Mouse (Mus musculus) CH12.LX (cell line): ENCODE results near the gene Zfp62. TPM values are rescaled to one million over a fixed set of nuclear protein-coding genes. Genes with fewer than 3 reads are reported as not detected.

Experiments used
- DNase-seq: peaks from one replicate; pipeline ENCODE4 v3.0.0-alpha.2; 2013; ENCODE audit errors: extremely low read depth
- H3K27ac ChIP-seq: 2 replicates; pipeline ENCODE4 v1.5.1; 2012; ENCODE audit warnings: low read depth, mild to moderate bottlenecking, control low read depth, moderate library complexity; ENCODE audit not compliant: insufficient read depth
- H3K27me3 ChIP-seq: replicated peaks from 2 replicates; pipeline ENCODE3; 2012; ENCODE audit warnings: inconsistent platforms
- H3K36me3 ChIP-seq, 2 experiments: replicated peaks in 1 of 2; 2 replicates each; pipeline versions ENCODE3 to v1.6.1; 2012; ENCODE audit warnings: inconsistent platforms in 1 of 2, low read length in 1 of 2, mild to moderate bottlenecking in 1 of 2, mixed read lengths in 1 of 2, moderate library complexity in 1 of 2; ENCODE audit not compliant: control insufficient read depth in 1 of 2, insufficient read depth in 1 of 2
- H3K4me1 ChIP-seq, 2 experiments: 2 replicates each; pipeline ENCODE4 v1.6.1; 2012; ENCODE audit warnings: inconsistent platforms in 1 of 2, moderate library complexity in 1 of 2; ENCODE audit not compliant: insufficient read depth in 2 of 2, control insufficient read depth in 1 of 2
- H3K4me2 ChIP-seq: 2 replicates; pipeline ENCODE4 v1.6.1; 2012; ENCODE audit warnings: low read depth, mild to moderate bottlenecking, control low read depth; ENCODE audit not compliant: poor library complexity, insufficient read depth, severe bottlenecking
- H3K4me3 ChIP-seq, 3 experiments: fragments of 150-350 bp in 1 of 3; sonication (generic) in 1 of 3; replicated peaks in 1 of 3; 2 replicates each; pipeline versions ENCODE3 to v1.5.1; 2011 to 2012; ENCODE audit warnings: low read depth in 2 of 3, low read length in 2 of 3, mild to moderate bottlenecking in 2 of 3, moderate library complexity in 2 of 3, control low read depth in 1 of 3, improper control_type of control experiment in 1 of 3, inconsistent platforms in 1 of 3, mixed read lengths in 1 of 3; ENCODE audit not compliant: poor library complexity in 1 of 3
- H3K79me2 ChIP-seq: replicated peaks from 2 replicates; pipeline ENCODE4 v1.6.1; 2012; ENCODE audit warnings: mild to moderate bottlenecking, moderate library complexity; ENCODE audit not compliant: control insufficient read depth, poor library complexity, insufficient read depth, severe bottlenecking; ENCODE audit errors: extremely low read depth
- H3K9ac ChIP-seq: 2 replicates; pipeline ENCODE4 v1.6.1; 2012; ENCODE audit warnings: low read depth, mild to moderate bottlenecking, control low read depth, moderate library complexity; ENCODE audit not compliant: insufficient read depth
- H3K9me3 ChIP-seq: replicated peaks from 2 replicates; pipeline ENCODE3; 2012; ENCODE audit warnings: low read length, inconsistent platforms, mixed read lengths
- CTCF ChIP-seq, 2 experiments: IDR thresholded peaks in 1 of 2; conservative IDR thresholded peaks in 1 of 2; 2 replicates each; pipeline ENCODE4 v1.5.1; 2011 to 2012; ENCODE audit warnings: low read depth in 2 of 2, low read length in 2 of 2, improper control_type of control experiment in 1 of 2, inconsistent platforms in 1 of 2, mild to moderate bottlenecking in 1 of 2, moderate library complexity in 1 of 2
- ETS1 ChIP-seq: conservative IDR thresholded peaks from 2 replicates; pipeline ENCODE4 v1.6.1; 2012; ENCODE audit warnings: low read depth, mild to moderate bottlenecking, inconsistent platforms, low read length, improper control_type of control experiment, moderate library complexity
- HCFC1 ChIP-seq: IDR thresholded peaks from 2 replicates; pipeline ENCODE4 v1.6.1; 2012; ENCODE audit warnings: low read depth, mild to moderate bottlenecking, inconsistent platforms, low read length, improper control_type of control experiment
- IRF4 ChIP-seq: IDR thresholded peaks from 2 replicates; pipeline ENCODE4 v1.6.1; 2014; ENCODE audit warnings: low read depth, mild to moderate bottlenecking, inconsistent platforms, low read length, improper control_type of control experiment
- JUN ChIP-seq: IDR thresholded peaks from 2 replicates; pipeline ENCODE4 v1.6.1; 2011; ENCODE audit warnings: low read depth, mild to moderate bottlenecking, low read length, improper control_type of control experiment, moderate library complexity; ENCODE audit not compliant: insufficient read depth
- KAT2A ChIP-seq: IDR thresholded peaks from 2 replicates; pipeline ENCODE4 v1.6.1; 2012; ENCODE audit warnings: low read length, improper control_type of control experiment, inconsistent platforms; ENCODE audit not compliant: insufficient replicate concordance
- MAX ChIP-seq: IDR thresholded peaks from 2 replicates; pipeline ENCODE4 v1.6.1; 2011; ENCODE audit warnings: low read length, improper control_type of control experiment
- PAX5 ChIP-seq: IDR thresholded peaks from 2 replicates; pipeline ENCODE4 v1.6.1; 2012; ENCODE audit warnings: low read length, inconsistent platforms, mixed read lengths
- RAD21 ChIP-seq: IDR thresholded peaks from 2 replicates; pipeline ENCODE4 v1.6.1; 2011; ENCODE audit warnings: low read depth, mild to moderate bottlenecking, low read length, improper control_type of control experiment, moderate library complexity
- RCOR1 ChIP-seq: conservative IDR thresholded peaks from 2 replicates; pipeline ENCODE4 v1.6.1; 2012; ENCODE audit warnings: low read depth, mild to moderate bottlenecking, inconsistent platforms, low read length, improper control_type of control experiment
- SIN3A ChIP-seq: IDR thresholded peaks from 2 replicates; pipeline ENCODE4 v1.6.1; 2012; ENCODE audit warnings: low read length, improper control_type of control experiment, inconsistent platforms
- SMC3 ChIP-seq: IDR thresholded peaks from 2 replicates; pipeline ENCODE4 v1.6.1; 2011; ENCODE audit warnings: low read depth, low read length, improper control_type of control experiment
- UBTF ChIP-seq: IDR thresholded peaks from 2 replicates; pipeline ENCODE4 v1.6.1; 2012; ENCODE audit warnings: low read depth, mild to moderate bottlenecking, inconsistent platforms, low read length, improper control_type of control experiment, moderate library complexity
- USF2 ChIP-seq: conservative IDR thresholded peaks from 2 replicates; pipeline ENCODE4 v1.6.1; 2011; ENCODE audit warnings: low read depth, low read length, improper control_type of control experiment
- ZC3H11A ChIP-seq: IDR thresholded peaks from 2 replicates; pipeline ENCODE4 v1.6.1; 2012; ENCODE audit warnings: low read depth, mild to moderate bottlenecking, inconsistent platforms, low read length, improper control_type of control experiment
- ZKSCAN1 ChIP-seq: IDR thresholded peaks from 2 replicates; pipeline ENCODE4 v1.6.1; 2012; ENCODE audit warnings: low read depth, inconsistent platforms, low read length, improper control_type of control experiment, borderline replicate concordance
- dilution Hi-C: fragments of 300-500 bp; cut with MboI; formaldehyde crosslinking; loops from 2 replicates; pipeline ENCODE4 v1.14.3; 2020; ENCODE audit warnings: low sequenced_read_pairs; ENCODE audit not compliant: extremely low pct_unique_long_range_greater_than_20kb, extremely low pct_ligation_motif_present
- in situ Hi-C: fragments of 300-500 bp; cut with MboI; formaldehyde crosslinking; loops from 3 replicates; pipeline ENCODE4 v1.14.3; 2019; ENCODE audit warnings: low sequenced_read_pairs, low pct_ligation_motif_present, low pct_unique_long_range_greater_than_20kb, mixed read lengths
- polyA plus RNA-seq: library from polyadenylated mRNA; unstranded; fragments of >175 nt; gene quantifications from 2 replicates; pipeline ENCODE4 v1.2.1, GENCODE M21; 2012; ENCODE audit warnings: low read depth; ENCODE audit not compliant: insufficient read length
- total RNA-seq, 2 experiments: library from RNA; depleted of rRNA; stranded (reverse); fragments of 300-350 nt in 1 of 2; fragments of >200 nt in 1 of 2; gene quantifications; 2 replicates each; pipeline ENCODE4 v1.2.3; 2012 to 2014

The Zfp62 gene
- total and polyA plus RNA-seq, 3 experiments: 22.6 to 38.7 (median 25.3) TPM

- Histone ChIP-seq H3K4me1 (peaks cover 0 to 6% of the 10 kb centered on the region in 2 experiments; a peak in 1 of 4 replicates), H3K4me2 (no peak within 1 kb of the TSS), H3K36me3 (no peaks in the 10 kb centered on the region), H3K79me2 (no peaks in the 10 kb centered on the region), H3K27ac (no peak within 1 kb of the TSS), H3K4me3 (no peak within 1 kb of the TSS), H3K9ac (no peak within 1 kb of the TSS), H3K27me3 (no peaks in the 10 kb centered on the region), H3K9me3 (no peaks in the 10 kb centered on the region)
- TF ChIP-seq MAX (no peak), UBTF (no peak)
- dilution Hi-C loops (no loop called here), in situ Hi-C loops (loop anchor here (25.0 kb wide), 1 partner anchor 225 kb away; the partner anchor contains the start of gene Olfr1389)
- DNase-seq: no peak
Observed at GRCm38 (mm10) chr11:49186955-49187488, 16.1 kb upstream of the Zfp62 start, which contains the start of gene Btnl9. TSS of gene Btnl9 (minus strand) at chr11:49187159.

- H3K79me2 ChIP-seq: no peaks in the 10 kb centered on the region
- DNase-seq: no peak
- peaks cover 0 to 6% of the 10 kb centered on the region in 2 experiments; a peak in 1 of 4 replicates for H3K4me1 ChIP-seq
- no peak overlapping the region for H3K9ac ChIP-seq
- no peak overlapping the region for H3K4me3 ChIP-seq
- no peak for TF ChIP-seq IRF4
- no peak for TF ChIP-seq KAT2A
- in situ Hi-C loops: loop anchor here (25.0 kb wide), 1 partner anchor 225 kb away; the partner anchor contains the start of gene Olfr1389
- H3K9me3 ChIP-seq: no peaks in the 10 kb centered on the region
- no peaks in the 10 kb centered on the region for H3K27me3 ChIP-seq
- H3K27ac ChIP-seq: no peak overlapping the region
- H3K4me2 ChIP-seq: no peak overlapping the region
- no peaks in the 10 kb centered on the region for H3K36me3 ChIP-seq
- dilution Hi-C loops: no loop called here
Observed at GRCm38 (mm10) chr11:49187701-49188100, 15.4 kb upstream of the Zfp62 start.

GRCm38 (mm10) chr11:49189737-49190136 lies 13.4 kb upstream of the Zfp62 start:
- no peak for TF ChIP-seq KAT2A
- no peak for TF ChIP-seq RCOR1
- peak; percentile 15; the same call in 1 of the 2 replicates for TF ChIP-seq SIN3A
- TF ChIP-seq RAD21: peak; percentile 97
- no peak for TF ChIP-seq PAX5
- peak in 1 of 2 experiments; percentile 97; a peak in 3 of 4 replicates for TF ChIP-seq CTCF (conservative IDR thresholded peaks at IDR 0.05 in 1 of 2, IDR thresholded peaks at IDR 0.05 in 1 of 2; ENCODE audit: low read depth in 2 of 2, low read length in 2 of 2)
- no peak for TF ChIP-seq HCFC1
- peak; percentile 98 for TF ChIP-seq ZC3H11A
- no peak for TF ChIP-seq JUN
- TF ChIP-seq SMC3: peak; percentile 99
- no peak for TF ChIP-seq ETS1
- TF ChIP-seq USF2: no peak
- no peak for TF ChIP-seq ZKSCAN1
- Histone ChIP-seq H3K27ac (no peak overlapping the region), H3K4me2 (no peak overlapping the region; the same call in 1 of the 2 replicates), H3K27me3 (no peaks in the 10 kb centered on the region), H3K9ac (no peak overlapping the region), H3K79me2 (no peaks in the 10 kb centered on the region), H3K4me3 (no peak overlapping the region), H3K4me1 (peaks cover 0 to 4% of the 10 kb centered on the region in 2 experiments; a peak in 2 of 4 replicates), H3K36me3 (no peaks in the 10 kb centered on the region), H3K9me3 (no peaks in the 10 kb centered on the region)
- in situ Hi-C loops: loop anchor here (25.0 kb wide), 1 partner anchor 223 kb away; the partner anchor contains the start of gene Olfr1389
- dilution Hi-C loops: no loop called here
- peak; percentile 74 for DNase-seq
